Mouse (Mus musculus): Measurements from ENCODE around the gene Nrros. TPM values are rescaled to one million over a fixed set of nuclear protein-coding genes. Genes with fewer than 3 reads are reported as not detected.

The Nrros gene
- polyA plus RNA-seq, 1 experiment from 2014 or later, result 7.4 TPM

GRCm38 (mm10) chr16:32186056-32186455 lies 20.7 kb upstream of the Nrros start:
- DNase-seq (ENCODE audit: low spot score, missing footprints), result peak; percentile 19
- no peak for ATAC-seq (ENCODE audit: low FRiP score)
- H3K9me3 ChIP-seq (ENCODE audit: control insufficient read depth, low read length), result no peaks in the 10 kb centered on the region
- H3K27ac ChIP-seq (ENCODE audit: low read depth, low read length), result no peak overlapping the region
- no peaks in the 10 kb centered on the region for H3K36me3 ChIP-seq (ENCODE audit: control insufficient read depth, insufficient read depth, low read length)
- no peak overlapping the region for H3K9ac ChIP-seq (ENCODE audit: low read length)
- no peaks in the 10 kb centered on the region for H3K4me1 ChIP-seq (ENCODE audit: control insufficient read depth, insufficient read depth, low read length)
- H3K4me2 ChIP-seq, result no peak overlapping the region
- no peak overlapping the region for H3K4me3 ChIP-seq (ENCODE audit: low read depth, low read length)
- 95% methylated on average over 5 of the region's 5 CpGs for WGBS
- no peaks in the 10 kb centered on the region for H3K27me3 ChIP-seq (ENCODE audit: control insufficient read depth, insufficient read depth, low read length)

DNA sequence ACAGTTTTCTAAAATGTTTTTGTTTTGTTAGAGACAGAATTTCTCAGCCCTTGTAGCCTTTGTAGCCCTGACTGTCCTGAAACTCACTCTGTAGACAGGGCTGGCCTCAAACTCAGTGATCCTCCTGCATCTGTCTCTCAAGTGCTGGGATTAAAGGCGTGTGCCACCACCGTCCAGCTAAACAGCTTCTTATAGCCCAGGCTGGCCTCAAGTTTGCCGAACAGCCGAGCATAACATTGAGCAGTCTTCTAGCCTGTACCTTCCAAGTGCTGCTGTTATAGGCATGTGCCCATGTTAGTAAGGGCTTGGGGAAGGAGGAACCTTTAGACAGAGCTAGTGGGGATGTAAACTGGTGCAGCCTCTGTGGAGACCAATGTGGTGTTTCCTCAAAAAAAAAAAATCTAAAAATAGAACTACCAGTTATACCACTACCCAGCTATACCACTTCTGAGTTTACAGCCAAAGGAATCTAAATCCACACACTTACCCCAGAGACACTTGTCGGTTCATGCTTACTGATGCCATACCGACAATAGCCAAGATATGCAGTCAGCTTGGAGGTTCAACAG lies 14.0 kb upstream of the Nrros start, which contains the start of gene Bex6:
Gene Bex6 (plus strand): TSS at position 491 of the 569 bp plus-strand sequence.
- ATAC-seq (ENCODE audit: low FRiP score), result no peak
- Histone ChIP-seq H3K4me3 (ENCODE audit: low read depth, low read length) (no peak within 1 kb of the TSS), H3K9ac (ENCODE audit: low read length) (no peak within 1 kb of the TSS), H3K27ac (ENCODE audit: low read depth, low read length) (no peak within 1 kb of the TSS), H3K4me1 (ENCODE audit: control insufficient read depth, insufficient read depth, low read length) (peaks cover 3% of the 10 kb centered on the region; the same call in 1 of the 2 replicates), H3K36me3 (ENCODE audit: control insufficient read depth, insufficient read depth, low read length) (no peaks in the 10 kb centered on the region), H3K27me3 (ENCODE audit: control insufficient read depth, insufficient read depth, low read length) (no peaks in the 10 kb centered on the region), H3K4me2 (no peak within 1 kb of the TSS), H3K9me3 (ENCODE audit: control insufficient read depth, low read length) (no peaks in the 10 kb centered on the region)
- WGBS, result 85% methylated on average over 6 of the region's 6 CpGs
- peak; percentile 62 for DNase-seq (ENCODE audit: low spot score, missing footprints)

DNA sequence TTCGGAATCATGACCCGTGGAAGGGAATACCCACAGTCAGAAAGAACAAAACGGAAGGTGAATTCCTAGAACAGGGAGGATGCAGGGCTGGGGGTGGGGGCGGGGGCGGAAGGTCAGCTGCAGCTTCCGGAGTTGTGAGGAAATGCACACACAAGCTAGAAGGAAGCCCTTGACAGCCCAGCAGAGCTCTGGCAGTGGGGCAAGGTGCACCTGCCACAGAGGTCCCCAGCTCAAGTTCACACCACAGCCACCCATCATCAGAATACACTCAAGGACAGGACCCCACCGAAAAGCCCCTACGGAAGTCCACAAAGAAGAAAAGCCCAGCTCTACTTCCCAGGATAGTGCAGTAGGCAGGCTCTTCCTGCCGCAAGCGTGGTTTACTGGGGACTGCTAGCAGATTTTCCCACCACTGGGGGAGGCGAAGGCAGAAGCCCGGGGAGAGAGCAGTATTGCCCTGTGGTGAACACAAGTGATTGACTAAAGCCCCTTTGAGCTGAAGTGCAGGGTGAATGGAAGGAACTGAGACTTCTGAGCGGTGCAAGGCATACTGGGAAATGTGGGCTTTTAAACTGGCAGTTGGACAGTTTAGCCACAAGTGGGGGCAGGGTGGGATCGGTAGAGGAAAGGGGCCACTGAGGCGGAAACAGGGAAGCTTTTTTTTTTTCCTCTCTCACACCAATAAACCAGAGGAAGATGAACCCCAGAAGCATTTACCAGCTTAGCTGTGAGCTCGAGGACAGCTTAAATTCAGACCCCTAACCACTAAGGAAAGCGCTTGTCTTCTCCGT lies 11.7 kb upstream of the Nrros start:
- DNase-seq (ENCODE audit: low spot score, missing footprints), result peak; percentile 81
- Histone ChIP-seq H3K4me1 (ENCODE audit: control insufficient read depth, insufficient read depth, low read length) (peaks cover 3% of the 10 kb centered on the region; the same call in 1 of the 2 replicates), H3K27me3 (ENCODE audit: control insufficient read depth, insufficient read depth, low read length) (no peaks in the 10 kb centered on the region), H3K4me2 (peak overlapping the region; percentile 7; the same call in 1 of the 2 replicates), H3K9ac (ENCODE audit: low read length) (no peak overlapping the region), H3K27ac (ENCODE audit: low read depth, low read length) (peak overlapping the region; percentile 25; the same call in 1 of the 2 replicates), H3K4me3 (ENCODE audit: low read depth, low read length) (no peak overlapping the region), H3K9me3 (ENCODE audit: control insufficient read depth, low read length) (no peaks in the 10 kb centered on the region), H3K36me3 (ENCODE audit: control insufficient read depth, insufficient read depth, low read length) (no peaks in the 10 kb centered on the region)
- ATAC-seq (ENCODE audit: low FRiP score), result no peak
- WGBS, result 56% methylated on average over 18 of the region's 18 CpGs

- H3K9ac ChIP-seq (ENCODE audit: low read length), result no peak overlapping the region
- no peak for ATAC-seq (ENCODE audit: low FRiP score)
Observed at GRCm38 (mm10) chr16:32175029-32175428, 9.6 kb upstream of the Nrros start.

GRCm38 (mm10) chr16:32174340-32175005 lies 9.1 kb upstream of the Nrros start:
- Histone ChIP-seq H3K9ac (ENCODE audit: low read length) (no peak overlapping the region), H3K4me2 (no peak overlapping the region), H3K36me3 (ENCODE audit: control insufficient read depth, insufficient read depth, low read length) (no peaks in the 10 kb centered on the region), H3K27ac (ENCODE audit: low read depth, low read length) (no peak overlapping the region), H3K27me3 (ENCODE audit: control insufficient read depth, insufficient read depth, low read length) (no peaks in the 10 kb centered on the region), H3K4me1 (ENCODE audit: control insufficient read depth, insufficient read depth, low read length) (peaks cover 3% of the 10 kb centered on the region; the same call in 1 of the 2 replicates), H3K4me3 (ENCODE audit: low read depth, low read length) (no peak overlapping the region), H3K9me3 (ENCODE audit: control insufficient read depth, low read length) (no peaks in the 10 kb centered on the region)
- no peak for ATAC-seq (ENCODE audit: low FRiP score)
- peak; percentile 73 for DNase-seq (ENCODE audit: low spot score, missing footprints)
- WGBS, result 81% methylated on average over 8 of the region's 8 CpGs

More at GRCm38 (mm10) chr16:32175029-32175428, 9.6 kb upstream of the Nrros start:
- no peak overlapping the region for H3K4me2 ChIP-seq
- H3K27me3 ChIP-seq (ENCODE audit: control insufficient read depth, insufficient read depth, low read length), result no peaks in the 10 kb centered on the region
- peak; percentile 64 for DNase-seq (ENCODE audit: low spot score, missing footprints)
- no peaks in the 10 kb centered on the region for H3K9me3 ChIP-seq (ENCODE audit: control insufficient read depth, low read length)
- 89% methylated on average over 4 of the region's 4 CpGs for whole genome bisulfite sequencing
- no peak overlapping the region for H3K4me3 ChIP-seq (ENCODE audit: low read depth, low read length)
- no peaks in the 10 kb centered on the region for H3K36me3 ChIP-seq (ENCODE audit: control insufficient read depth, insufficient read depth, low read length)
- peaks cover 3% of the 10 kb centered on the region; the same call in 1 of the 2 replicates for H3K4me1 ChIP-seq (ENCODE audit: control insufficient read depth, insufficient read depth, low read length)
- no peak overlapping the region for H3K27ac ChIP-seq (ENCODE audit: low read depth, low read length)

DNA sequence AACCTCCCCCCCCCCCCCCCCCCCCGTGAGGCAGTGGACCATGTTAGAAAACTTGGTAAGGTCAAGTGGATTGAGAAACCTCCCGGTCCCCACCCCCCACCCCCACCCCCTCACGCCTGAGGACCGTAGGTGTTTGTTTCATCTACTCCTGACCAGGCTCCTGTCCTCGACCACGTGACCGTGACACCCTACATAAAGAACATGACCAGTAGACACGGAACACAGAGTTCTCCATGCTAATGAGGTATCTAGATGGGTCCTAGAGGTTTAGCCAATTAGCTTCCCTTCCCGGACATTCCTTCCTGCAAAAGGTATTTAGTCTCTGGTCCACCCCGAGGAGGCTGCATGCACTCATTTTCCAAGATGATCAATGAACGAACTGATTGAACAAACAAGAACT lies 8.0 kb upstream of the Nrros start:
- Histone ChIP-seq H3K4me3 (ENCODE audit: low read depth, low read length) (no peak overlapping the region), H3K4me1 (ENCODE audit: control insufficient read depth, insufficient read depth, low read length) (peaks cover 3% of the 10 kb centered on the region; the same call in 1 of the 2 replicates), H3K9ac (ENCODE audit: low read length) (no peak overlapping the region), H3K4me2 (no peak overlapping the region), H3K9me3 (ENCODE audit: control insufficient read depth, low read length) (no peaks in the 10 kb centered on the region), H3K27ac (ENCODE audit: low read depth, low read length) (no peak overlapping the region), H3K36me3 (ENCODE audit: control insufficient read depth, insufficient read depth, low read length) (no peaks in the 10 kb centered on the region), H3K27me3 (ENCODE audit: control insufficient read depth, insufficient read depth, low read length) (no peaks in the 10 kb centered on the region)
- WGBS, result 69% methylated on average over 10 of the region's 11 CpGs
- DNase-seq (ENCODE audit: low spot score, missing footprints), result no peak
- no peak for ATAC-seq (ENCODE audit: low FRiP score)

DNA sequence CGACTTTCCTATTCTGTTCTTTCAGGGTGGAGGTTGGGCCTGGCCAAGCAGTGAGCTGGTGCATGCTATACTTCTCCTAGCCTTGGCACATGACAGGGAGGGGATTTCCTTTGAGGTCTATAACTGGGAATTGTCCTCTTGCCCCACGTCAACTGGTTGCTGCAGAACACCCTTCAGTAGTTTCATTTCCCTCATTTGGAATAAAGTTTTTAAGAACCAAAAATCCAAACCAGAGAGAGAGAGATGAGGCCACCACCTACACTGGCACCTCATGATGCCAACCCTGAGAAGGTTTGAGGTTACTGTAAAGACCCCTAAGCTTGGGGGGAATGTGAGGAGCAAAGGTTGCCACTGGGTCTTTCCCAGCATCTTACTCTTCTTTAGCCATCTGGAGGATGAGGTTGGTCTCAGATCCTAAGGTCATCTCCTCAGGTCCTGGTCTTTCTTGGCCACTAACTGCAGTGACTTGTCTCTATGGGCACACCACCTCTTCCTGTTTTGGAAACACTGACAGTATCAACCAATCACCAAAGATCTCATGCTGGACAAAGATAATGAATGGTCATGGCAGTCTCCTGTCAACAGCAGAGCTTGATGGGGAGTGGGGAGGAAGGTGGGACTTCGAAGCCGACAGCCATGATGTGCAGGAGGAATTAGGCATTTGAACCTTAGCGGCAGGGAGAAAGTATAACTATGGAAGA lies 5.8 kb upstream of the Nrros start:
- Histone ChIP-seq H3K9me3 (ENCODE audit: control insufficient read depth, low read length) (no peaks in the 10 kb centered on the region), H3K4me2 (no peak overlapping the region), H3K27ac (ENCODE audit: low read depth, low read length) (no peak overlapping the region), H3K27me3 (ENCODE audit: control insufficient read depth, insufficient read depth, low read length) (no peaks in the 10 kb centered on the region), H3K4me1 (ENCODE audit: control insufficient read depth, insufficient read depth, low read length) (no peaks in the 10 kb centered on the region), H3K9ac (ENCODE audit: low read length) (no peak overlapping the region), H3K4me3 (ENCODE audit: low read depth, low read length) (no peak overlapping the region), H3K36me3 (ENCODE audit: control insufficient read depth, insufficient read depth, low read length) (no peaks in the 10 kb centered on the region)
- ATAC-seq (ENCODE audit: low FRiP score), result no peak
- WGBS, result 89% methylated on average over 5 of the region's 5 CpGs
- peak; percentile 4 for DNase-seq (ENCODE audit: low spot score, missing footprints)

- DNase-seq (ENCODE audit: low spot score, missing footprints), result no peak
- WGBS, result 92% methylated on average over 4 of the region's 4 CpGs
- peaks cover 3% of the 10 kb centered on the region; the same call in 1 of the 2 replicates for H3K27me3 ChIP-seq (ENCODE audit: control insufficient read depth, insufficient read depth, low read length)
- H3K27ac ChIP-seq (ENCODE audit: low read depth, low read length), result no peak overlapping the region
- no peak overlapping the region for H3K4me3 ChIP-seq (ENCODE audit: low read depth, low read length)
- H3K4me1 ChIP-seq (ENCODE audit: control insufficient read depth, insufficient read depth, low read length), result peaks cover 5% of the 10 kb centered on the region; the same call in 1 of the 2 replicates
- no peaks in the 10 kb centered on the region for H3K9me3 ChIP-seq (ENCODE audit: control insufficient read depth, low read length)
- H3K9ac ChIP-seq (ENCODE audit: low read length), result no peak overlapping the region
- ATAC-seq (ENCODE audit: low FRiP score), result no peak
- H3K4me2 ChIP-seq, result no peak overlapping the region
- no peaks in the 10 kb centered on the region for H3K36me3 ChIP-seq (ENCODE audit: control insufficient read depth, insufficient read depth, low read length)
Observed at GRCm38 (mm10) chr16:32167819-32168545, 2.6 kb upstream of the Nrros start.

Measured in midbrain, embryonic 11.5 days (tissue).